ENCODE assay signal across 8 mouse cellular contexts in the genomic region with DNA sequence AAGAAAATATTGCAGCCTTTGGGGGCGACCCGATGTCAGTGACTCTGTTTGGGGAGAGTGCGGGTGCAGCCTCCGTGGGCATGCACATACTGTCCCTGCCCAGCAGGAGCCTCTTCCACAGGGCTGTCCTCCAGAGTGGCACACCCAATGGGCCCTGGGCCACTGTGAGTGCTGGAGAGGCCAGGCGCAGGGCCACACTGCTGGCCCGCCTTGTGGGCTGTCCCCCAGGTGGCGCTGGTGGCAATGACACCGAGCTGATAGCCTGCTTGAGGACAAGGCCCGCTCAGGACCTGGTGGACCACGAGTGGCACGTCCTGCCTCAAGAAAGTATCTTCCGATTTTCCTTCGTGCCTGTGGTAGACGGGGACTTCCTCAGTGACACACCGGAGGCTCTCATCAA. TPM values are rescaled to one million over a fixed set of nuclear protein-coding genes. Genes with fewer than 3 reads are reported as not detected.
DNase-seq lines count a peak whose midpoint lies in the region; ATAC-seq and TF ChIP-seq lines count a peak whose summit lies in the region.

No protein-coding gene starts in this region.

- H3K36me3 ChIP-seq in forebrain, embryonic 12.5 days (replicated peaks): peaks cover 9% of the 10 kb centered on the region
- peaks cover 7% of the 10 kb centered on the region for H3K36me3 ChIP-seq in forebrain, embryonic 15.5 days
- peaks cover 9 to 11% of the 10 kb centered on the region in 2 experiments for H3K36me3 ChIP-seq in CH12.LX (replicated peaks in 1 of 2; ENCODE audit: control insufficient read depth in 1 of 2, insufficient read depth in 1 of 2, low read length in 1 of 2)
- peaks cover 7% of the 10 kb centered on the region for H3K36me3 ChIP-seq in heart, postnatal 0 days (replicated peaks; ENCODE audit: control insufficient read depth, insufficient read depth, low read length)
- H3K36me3 ChIP-seq in limb, embryonic 11.5 days (ENCODE audit: control insufficient read depth, insufficient read depth, low read length): peaks cover 5% of the 10 kb centered on the region; the same call in 1 of the 2 replicates
- peaks cover 8% of the 10 kb centered on the region for H3K36me3 ChIP-seq in midbrain, embryonic 13.5 days

- no peak overlapping the region for H3K9ac ChIP-seq in forebrain, embryonic 12.5 days
- no peak overlapping the region for H3K9ac ChIP-seq in forebrain, embryonic 15.5 days (replicated peaks)
- H3K9ac ChIP-seq in CH12.LX (ENCODE audit: insufficient read depth, low read depth): no peak overlapping the region
- no peak overlapping the region for H3K9ac ChIP-seq in heart, postnatal 0 days (replicated peaks; ENCODE audit: low read depth, low read length)
- H3K9ac ChIP-seq in limb, embryonic 11.5 days (ENCODE audit: low read length): no peak overlapping the region; the same call in 1 of the 2 replicates
- 0 out of 2 replicates have a peak overlapping the region, but pooled peaks have one; percentile 10 for H3K9ac ChIP-seq in midbrain, embryonic 13.5 days (replicated peaks)

- H3K4me1 ChIP-seq in forebrain, embryonic 12.5 days: peaks cover 53% of the 10 kb centered on the region
- peaks cover 46% of the 10 kb centered on the region for H3K4me1 ChIP-seq in forebrain, embryonic 15.5 days
- H3K4me1 ChIP-seq in CH12.LX (ENCODE audit: control insufficient read depth in 1 of 2, insufficient read depth in 2 of 2): peaks cover 14 to 57% of the 10 kb centered on the region in 2 experiments; a peak in 3 of 4 replicates
- H3K4me1 ChIP-seq in heart, postnatal 0 days (ENCODE audit: control insufficient read depth, insufficient read depth): peaks cover 34% of the 10 kb centered on the region
- peaks cover 28% of the 10 kb centered on the region for H3K4me1 ChIP-seq in limb, embryonic 11.5 days (ENCODE audit: control insufficient read depth, insufficient read depth, low read length)
- H3K4me1 ChIP-seq in midbrain, embryonic 13.5 days (replicated peaks): peaks cover 59% of the 10 kb centered on the region

- peak in 1 of 2 experiments; percentile 71; a peak in 2 of 4 replicates for TF ChIP-seq CTCF in CH12.LX (conservative IDR thresholded peaks at IDR 0.05 in 1 of 2, IDR thresholded peaks at IDR 0.05 in 1 of 2; ENCODE audit: low read depth in 2 of 2, low read length in 2 of 2)
- TF ChIP-seq CTCF in heart, postnatal 0 days (IDR thresholded peaks at IDR 0.05; ENCODE audit: low read depth): peak; percentile 59

- no peak for TF ChIP-seq POLR2A in CH12.LX (IDR thresholded peaks at IDR 0.05; ENCODE audit: low read depth, low read length)

- no peaks in the 10 kb centered on the region for H3K9me3 ChIP-seq in forebrain, embryonic 12.5 days
- no peaks in the 10 kb centered on the region for H3K9me3 ChIP-seq in forebrain, embryonic 15.5 days
- no peaks in the 10 kb centered on the region for H3K9me3 ChIP-seq in CH12.LX (replicated peaks; ENCODE audit: low read length)
- no peaks in the 10 kb centered on the region for H3K9me3 ChIP-seq in heart, postnatal 0 days (replicated peaks; ENCODE audit: control insufficient read depth, low read length)
- no peaks in the 10 kb centered on the region for H3K9me3 ChIP-seq in limb, embryonic 11.5 days (ENCODE audit: control insufficient read depth, low read length)
- no peaks in the 10 kb centered on the region for H3K9me3 ChIP-seq in midbrain, embryonic 13.5 days

- in situ Hi-C loops in CH12.LX (cut with MboI; ENCODE audit: low pct_ligation_motif_present, low pct_unique_long_range_greater_than_20kb, low sequenced_read_pairs): no loop called here

- ATAC-seq in forebrain, embryonic 12.5 days (ENCODE audit: low FRiP score): no peak
- ATAC-seq in forebrain, embryonic 15.5 days (replicated peaks): no peak
- ATAC-seq in heart, postnatal 0 days (ENCODE audit: insufficient read depth, low read depth): no peak
- ATAC-seq in limb, embryonic 11.5 days (ENCODE audit: insufficient number of reproducible peaks, low FRiP score, low TSS enrichment, low read depth): no peak
- no peak for ATAC-seq in midbrain, embryonic 13.5 days

- no peak for TF ChIP-seq EP300 in CH12.LX (IDR thresholded peaks at IDR 0.05; ENCODE audit: low read length)
- TF ChIP-seq EP300 in heart, postnatal 0 days (IDR thresholded peaks at IDR 0.05; ENCODE audit: low read depth): no peak

- 0 out of 2 replicates have a peak overlapping the region, but pooled peaks have one; percentile 1 for H3K4me2 ChIP-seq in forebrain, embryonic 12.5 days
- H3K4me2 ChIP-seq in forebrain, embryonic 15.5 days (replicated peaks): no peak overlapping the region
- H3K4me2 ChIP-seq in CH12.LX (ENCODE audit: insufficient read depth, low read depth, poor library complexity, severe bottlenecking): peak overlapping the region; percentile 11; the same call in 1 of the 2 replicates
- no peak overlapping the region for H3K4me2 ChIP-seq in heart, postnatal 0 days (ENCODE audit: low read depth, low read length)
- no peak overlapping the region for H3K4me2 ChIP-seq in limb, embryonic 11.5 days (ENCODE audit: low read depth, severe bottlenecking)
- H3K4me2 ChIP-seq in midbrain, embryonic 13.5 days (replicated peaks): peak overlapping the region; percentile 22; the same call in 1 of the 2 replicates

- H3K4me3 ChIP-seq in forebrain, embryonic 12.5 days (replicated peaks): no peak overlapping the region; the same call in 1 of the 2 replicates
- H3K4me3 ChIP-seq in forebrain, embryonic 15.5 days: no peak overlapping the region
- no peak overlapping the region for H3K4me3 ChIP-seq in CH12.LX (replicated peaks in 1 of 3; ENCODE audit: low read depth in 2 of 3, low read length in 2 of 3, poor library complexity in 1 of 3)
- no peak overlapping the region for H3K4me3 ChIP-seq in heart, postnatal 0 days (ENCODE audit: low read depth, low read length)
- no peak overlapping the region for H3K4me3 ChIP-seq in limb, embryonic 11.5 days (ENCODE audit: low read depth, low read length)
- H3K4me3 ChIP-seq in midbrain, embryonic 13.5 days (replicated peaks): no peak overlapping the region

- peaks cover 62% of the 10 kb centered on the region for H3K27me3 ChIP-seq in forebrain, embryonic 12.5 days
- peaks cover 27% of the 10 kb centered on the region for H3K27me3 ChIP-seq in forebrain, embryonic 15.5 days
- H3K27me3 ChIP-seq in CH12.LX (replicated peaks): peaks cover 33% of the 10 kb centered on the region
- peaks cover 41% of the 10 kb centered on the region for H3K27me3 ChIP-seq in heart, postnatal 0 days (ENCODE audit: control insufficient read depth, insufficient read depth, low read length)
- H3K27me3 ChIP-seq in limb, embryonic 11.5 days (ENCODE audit: control insufficient read depth, insufficient read depth, low read length): peaks cover 51% of the 10 kb centered on the region
- peaks cover 50% of the 10 kb centered on the region for H3K27me3 ChIP-seq in midbrain, embryonic 13.5 days

- H3K79me2 ChIP-seq in CH12.LX (replicated peaks; ENCODE audit: control insufficient read depth, extremely low read depth, insufficient read depth, poor library complexity, severe bottlenecking): no peaks in the 10 kb centered on the region

- WGBS in forebrain, embryonic 12.5 days: 21% methylated on average over 15 of the region's 15 CpGs
- WGBS in forebrain, embryonic 15.5 days: 22% methylated on average over 15 of the region's 15 CpGs
- WGBS in heart, postnatal 0 days: 19% methylated on average over 15 of the region's 15 CpGs
- WGBS in limb, embryonic 11.5 days: 23% methylated on average over 15 of the region's 15 CpGs
- 26% methylated on average over 15 of the region's 15 CpGs for WGBS in midbrain, embryonic 13.5 days

- dilution Hi-C loops in CH12.LX (cut with MboI; ENCODE audit: extremely low pct_ligation_motif_present, extremely low pct_unique_long_range_greater_than_20kb, low sequenced_read_pairs): no loop called here

- no peak for DNase-seq in CH12.LX (ENCODE audit: extremely low read depth)
- DNase-seq in embryo, embryonic 10 days (ENCODE audit: low spot score): peak; percentile 80
- DNase-seq in heart, postnatal 0 days (ENCODE audit: low spot score): no peak
- peak; percentile 69 for DNase-seq in limb, embryonic 11.5 days (ENCODE audit: low spot score)
- DNase-seq in thymus, postnatal 25 days: peak; percentile 44

- TF ChIP-seq RAD21 in CH12.LX (IDR thresholded peaks at IDR 0.05; ENCODE audit: low read depth, low read length): peak; percentile 53

- H3K27ac ChIP-seq in forebrain, embryonic 12.5 days: no peak overlapping the region
- no peak overlapping the region for H3K27ac ChIP-seq in forebrain, embryonic 15.5 days (replicated peaks)
- no peak overlapping the region for H3K27ac ChIP-seq in CH12.LX (ENCODE audit: insufficient read depth, low read depth)
- H3K27ac ChIP-seq in heart, postnatal 0 days (ENCODE audit: low read depth): no peak overlapping the region
- no peak overlapping the region for H3K27ac ChIP-seq in limb, embryonic 11.5 days (replicated peaks; ENCODE audit: low read depth, low read length)
- H3K27ac ChIP-seq in midbrain, embryonic 13.5 days: no peak overlapping the region

RNA-seq across cellular contexts. Expression of a gene that starts 3.4 kb away (rescaled TPM):
- 3.1 and 3.6 TPM in 2 replicates for polyA plus RNA-seq in forebrain, embryonic 12.5 days (2016; fragmentation: Nextera tagmentation; extraction: Ambion mirVana)
- 7.7 and 11.2 TPM in 2 replicates for polyA plus RNA-seq in forebrain, embryonic 15.5 days (2015; fragmentation: Nextera tagmentation; extraction: Ambion mirVana)
- 0.13 TPM in 2 replicates for total RNA-seq in CH12.LX (2012; rRNA removed)
- not detected in 2 replicates for total RNA-seq in CH12.LX (2014; rRNA removed)
- 0.11 and 0.23 TPM in 2 replicates for polyA plus RNA-seq in CH12.LX (2012; ENCODE audit: insufficient read length, low read depth)
- total RNA-seq in heart, postnatal 0 days (2014; rRNA removed; ENCODE audit: low replicate concordance): 5.3 and 5.9 TPM in 2 replicates
- polyA plus RNA-seq in heart, postnatal 0 days (2015; fragmentation: Nextera tagmentation; extraction: Ambion mirVana): 2.3 and 2.8 TPM in 2 replicates
- polyA plus RNA-seq in limb, embryonic 11.5 days (2014; fragmentation: Nextera tagmentation; extraction: Ambion mirVana): 1.3 and 1.7 TPM in 2 replicates
- polyA plus RNA-seq in midbrain, embryonic 13.5 days (2015; fragmentation: Nextera tagmentation; extraction: Ambion mirVana): 11.2 and 11.3 TPM in 2 replicates

RNA-seq across cellular contexts. Expression of a gene that starts 3.8 kb away (rescaled TPM):
- polyA plus RNA-seq in forebrain, embryonic 12.5 days (2016; fragmentation: Nextera tagmentation; extraction: Ambion mirVana): 6.0 and 7.2 TPM in 2 replicates
- 8.4 and 9.4 TPM in 2 replicates for polyA plus RNA-seq in forebrain, embryonic 15.5 days (2015; fragmentation: Nextera tagmentation; extraction: Ambion mirVana)
- total RNA-seq in CH12.LX (2012; rRNA removed) (2.9 and 4.1 TPM in 2 replicates), CH12.LX (2014; rRNA removed) (0.91 and 1.6 TPM in 2 replicates)
- 4.4 and 5.2 TPM in 2 replicates for polyA plus RNA-seq in CH12.LX (2012; ENCODE audit: insufficient read length, low read depth)
- total RNA-seq in heart, postnatal 0 days (2014; rRNA removed; ENCODE audit: low replicate concordance): 4.1 and 5.6 TPM in 2 replicates
- polyA plus RNA-seq in heart, postnatal 0 days (2015; fragmentation: Nextera tagmentation; extraction: Ambion mirVana): 11.5 and 11.9 TPM in 2 replicates
- 7.4 and 7.6 TPM in 2 replicates for polyA plus RNA-seq in limb, embryonic 11.5 days (2014; fragmentation: Nextera tagmentation; extraction: Ambion mirVana)
- polyA plus RNA-seq in midbrain, embryonic 13.5 days (2015; fragmentation: Nextera tagmentation; extraction: Ambion mirVana): 9.7 and 10.0 TPM in 2 replicates

RNA-seq across cellular contexts. Expression of a gene that starts 16.8 kb away (rescaled TPM):
- 184 and 198 TPM in 2 replicates for polyA plus RNA-seq in forebrain, embryonic 12.5 days (2016; fragmentation: Nextera tagmentation; extraction: Ambion mirVana)
- polyA plus RNA-seq in forebrain, embryonic 15.5 days (2015; fragmentation: Nextera tagmentation; extraction: Ambion mirVana): 118 and 129 TPM in 2 replicates
- total RNA-seq in CH12.LX (2012; rRNA removed) (165 and 267 TPM in 2 replicates), CH12.LX (2014; rRNA removed) (148 and 183 TPM in 2 replicates)
- polyA plus RNA-seq in CH12.LX (2012; ENCODE audit: insufficient read length, low read depth): 493 and 576 TPM in 2 replicates
- total RNA-seq in heart, postnatal 0 days (2014; rRNA removed; ENCODE audit: low replicate concordance): 77.2 and 139 TPM in 2 replicates
- 34.9 and 38.0 TPM in 2 replicates for polyA plus RNA-seq in heart, postnatal 0 days (2015; fragmentation: Nextera tagmentation; extraction: Ambion mirVana)
- polyA plus RNA-seq in limb, embryonic 11.5 days (2014; fragmentation: Nextera tagmentation; extraction: Ambion mirVana): 175 and 177 TPM in 2 replicates
- 116 and 123 TPM in 2 replicates for polyA plus RNA-seq in midbrain, embryonic 13.5 days (2015; fragmentation: Nextera tagmentation; extraction: Ambion mirVana)

RNA-seq across cellular contexts. Expression of a gene that starts 23.5 kb away (rescaled TPM):
- 41.3 and 43.9 TPM in 2 replicates for polyA plus RNA-seq in forebrain, embryonic 12.5 days (2016; fragmentation: Nextera tagmentation; extraction: Ambion mirVana)
- 19.1 and 21.1 TPM in 2 replicates for polyA plus RNA-seq in forebrain, embryonic 15.5 days (2015; fragmentation: Nextera tagmentation; extraction: Ambion mirVana)
- 1.4 and 1.8 TPM in 2 replicates for total RNA-seq in CH12.LX (2012; rRNA removed)
- 0.81 and 0.86 TPM in 2 replicates for total RNA-seq in CH12.LX (2014; rRNA removed)
- 3.9 and 5.1 TPM in 2 replicates for polyA plus RNA-seq in CH12.LX (2012; ENCODE audit: insufficient read length, low read depth)
- total RNA-seq in heart, postnatal 0 days (2014; rRNA removed; ENCODE audit: low replicate concordance): 44.8 and 46.8 TPM in 2 replicates
- polyA plus RNA-seq in heart, postnatal 0 days (2015; fragmentation: Nextera tagmentation; extraction: Ambion mirVana): 22.9 and 28.6 TPM in 2 replicates
- 56.5 and 57.2 TPM in 2 replicates for polyA plus RNA-seq in limb, embryonic 11.5 days (2014; fragmentation: Nextera tagmentation; extraction: Ambion mirVana)
- 19.8 and 22.1 TPM in 2 replicates for polyA plus RNA-seq in midbrain, embryonic 13.5 days (2015; fragmentation: Nextera tagmentation; extraction: Ambion mirVana)

RNA-seq across cellular contexts. Expression of a gene that starts 42.7 kb away (rescaled TPM):
- 17.3 and 17.4 TPM in 2 replicates for polyA plus RNA-seq in forebrain, embryonic 12.5 days (2016; fragmentation: Nextera tagmentation; extraction: Ambion mirVana)
- polyA plus RNA-seq in forebrain, embryonic 15.5 days (2015; fragmentation: Nextera tagmentation; extraction: Ambion mirVana): 20.1 and 23.1 TPM in 2 replicates
- total RNA-seq in CH12.LX (2012; rRNA removed): 11.1 and 11.5 TPM in 2 replicates
- total RNA-seq in CH12.LX (2014; rRNA removed): 2.8 and 3.0 TPM in 2 replicates
- polyA plus RNA-seq in CH12.LX (2012; ENCODE audit: insufficient read length, low read depth): 7.9 and 8.2 TPM in 2 replicates
- 7.3 and 14.8 TPM in 2 replicates for total RNA-seq in heart, postnatal 0 days (2014; rRNA removed; ENCODE audit: low replicate concordance)
- 4.0 and 4.5 TPM in 2 replicates for polyA plus RNA-seq in heart, postnatal 0 days (2015; fragmentation: Nextera tagmentation; extraction: Ambion mirVana)
- 4.7 and 6.4 TPM in 2 replicates for polyA plus RNA-seq in limb, embryonic 11.5 days (2014; fragmentation: Nextera tagmentation; extraction: Ambion mirVana)
- 21.8 and 23.4 TPM in 2 replicates for polyA plus RNA-seq in midbrain, embryonic 13.5 days (2015; fragmentation: Nextera tagmentation; extraction: Ambion mirVana)

Comparison
In these comparisons a context has a peak if more than half of its experiments do, and no peak if none do; other contexts are left out.
1. H3K4me2 ChIP-seq: peak in forebrain, embryonic 12.5 days (single experiment), CH12.LX (single experiment) and midbrain, embryonic 13.5 days (single experiment); none in forebrain, embryonic 15.5 days (single experiment), heart, postnatal 0 days (single experiment) and limb, embryonic 11.5 days (single experiment).
2. DNase-seq: peak in embryo, embryonic 10 days (single experiment), limb, embryonic 11.5 days (single experiment) and thymus, postnatal 25 days (single experiment); none in CH12.LX (single experiment) and heart, postnatal 0 days (single experiment).